Mouse (Mus musculus): ENCODE data around the gene Thada. TPM values are rescaled to one million over a fixed set of nuclear protein-coding genes. Genes with fewer than 3 reads are reported as not detected.

The Thada gene
- polyA plus RNA-seq (2015; fragmentation: Nextera tagmentation; extraction: Ambion mirVana), result 1.3 and 1.5 TPM in 2 replicates

GRCm38 (mm10) chr17:84465753-84466608, at the start of gene Thada:
TSS of gene Thada (minus strand) at chr17:84466205.
- Histone ChIP-seq H3K27me3 (replicated peaks; ENCODE audit: control insufficient read depth, insufficient read depth, low read length) (no peaks in the 10 kb centered on the region), H3K27ac (ENCODE audit: low read depth, low read length) (peak within 1 kb of the TSS; percentile 73), H3K4me2 (replicated peaks; ENCODE audit: low read depth) (peak within 1 kb of the TSS; percentile 84), H3K36me3 (ENCODE audit: control insufficient read depth, insufficient read depth) (no peaks in the 10 kb centered on the region), H3K9ac (ENCODE audit: low read depth, low read length) (peak within 1 kb of the TSS; percentile 71), H3K9me3 (ENCODE audit: control insufficient read depth) (no peaks in the 10 kb centered on the region), H3K4me1 (replicated peaks; ENCODE audit: control insufficient read depth, insufficient read depth, low read length) (no peaks in the 10 kb centered on the region), H3K4me3 (ENCODE audit: low read depth, low read length) (peak within 1 kb of the TSS; percentile 79)
- ATAC-seq, result peak; percentile 97
- TF ChIP-seq CTCF (IDR thresholded peaks at IDR 0.05; ENCODE audit: low read depth), result peak; percentile 30; the same call in 1 of the 2 replicates
- WGBS, result under 1% methylated on average over 67 of the region's 67 CpGs

GRCm38 (mm10) chr17:84512516-84513085, 46.6 kb upstream of the Thada start:
- Histone ChIP-seq H3K27ac (ENCODE audit: low read depth, low read length) (peak overlapping the region; percentile 50; the same call in 1 of the 2 replicates), H3K9me3 (ENCODE audit: control insufficient read depth) (no peaks in the 10 kb centered on the region), H3K27me3 (replicated peaks; ENCODE audit: control insufficient read depth, insufficient read depth, low read length) (no peaks in the 10 kb centered on the region), H3K9ac (ENCODE audit: low read depth, low read length) (peak overlapping the region; percentile 73), H3K36me3 (ENCODE audit: control insufficient read depth, insufficient read depth) (no peaks in the 10 kb centered on the region), H3K4me2 (replicated peaks; ENCODE audit: low read depth) (peak overlapping the region; percentile 98), H3K4me1 (replicated peaks; ENCODE audit: control insufficient read depth, insufficient read depth, low read length) (no peaks in the 10 kb centered on the region), H3K4me3 (ENCODE audit: low read depth, low read length) (peak overlapping the region; percentile 70)
- 31% methylated on average over 4 of the region's 4 CpGs for WGBS
- no peak for ATAC-seq
- peak; percentile 35; the same call in 1 of the 2 replicates for TF ChIP-seq CTCF (IDR thresholded peaks at IDR 0.05; ENCODE audit: low read depth)

- Histone ChIP-seq H3K9me3 (ENCODE audit: control insufficient read depth) (no peaks in the 10 kb centered on the region), H3K27me3 (replicated peaks; ENCODE audit: control insufficient read depth, insufficient read depth, low read length) (no peaks in the 10 kb centered on the region), H3K4me3 (ENCODE audit: low read depth, low read length) (peak within 1 kb of the TSS; percentile 70), H3K36me3 (ENCODE audit: control insufficient read depth, insufficient read depth) (no peaks in the 10 kb centered on the region), H3K4me1 (replicated peaks; ENCODE audit: control insufficient read depth, insufficient read depth, low read length) (no peaks in the 10 kb centered on the region), H3K9ac (ENCODE audit: low read depth, low read length) (peak within 1 kb of the TSS; percentile 73), H3K27ac (ENCODE audit: low read depth, low read length) (peak within 1 kb of the TSS; percentile 50), H3K4me2 (replicated peaks; ENCODE audit: low read depth) (peak within 1 kb of the TSS; percentile 98)
- WGBS, result under 1% methylated on average over 68 of the region's 79 CpGs
- TF ChIP-seq CTCF (IDR thresholded peaks at IDR 0.05; ENCODE audit: low read depth), result peak; percentile 55
- ATAC-seq, result peak; percentile 68
Measured at GRCm38 (mm10) chr17:84511682-84512515, 45.9 kb upstream of the Thada start, which contains the start of gene Plekhh2. TSS of gene Plekhh2 (plus strand) at chr17:84511895.

- TF ChIP-seq CTCF (IDR thresholded peaks at IDR 0.05; ENCODE audit: low read depth), result 0 out of 2 replicates have a peak, but pooled peaks have one; percentile 1
- no peaks in the 10 kb centered on the region for H3K9me3 ChIP-seq (ENCODE audit: control insufficient read depth)
- peak; percentile 25; the same call in 1 of the 2 replicates for ATAC-seq
- 42% methylated on average over 11 of the region's 11 CpGs for WGBS
- H3K27me3 ChIP-seq (replicated peaks; ENCODE audit: control insufficient read depth, insufficient read depth, low read length), result no peaks in the 10 kb centered on the region
- no peak overlapping the region for H3K9ac ChIP-seq (ENCODE audit: low read depth, low read length)
- H3K4me3 ChIP-seq (ENCODE audit: low read depth, low read length), result peak overlapping the region; percentile 70
- H3K4me2 ChIP-seq (replicated peaks; ENCODE audit: low read depth), result peak overlapping the region; percentile 98
- 0 out of 2 replicates have a peak overlapping the region, but pooled peaks have one; percentile 42 for H3K27ac ChIP-seq (ENCODE audit: low read depth, low read length)
- no peaks in the 10 kb centered on the region for H3K36me3 ChIP-seq (ENCODE audit: control insufficient read depth, insufficient read depth)
- H3K4me1 ChIP-seq (replicated peaks; ENCODE audit: control insufficient read depth, insufficient read depth, low read length), result no peaks in the 10 kb centered on the region
Measured at GRCm38 (mm10) chr17:84510961-84511639, 45.1 kb upstream of the Thada start.

- no peak for TF ChIP-seq CTCF (IDR thresholded peaks at IDR 0.05; ENCODE audit: low read depth)
- Histone ChIP-seq H3K4me2 (replicated peaks; ENCODE audit: low read depth) (no peak overlapping the region), H3K4me3 (ENCODE audit: low read depth, low read length) (no peak overlapping the region), H3K9me3 (ENCODE audit: control insufficient read depth) (no peaks in the 10 kb centered on the region), H3K27ac (ENCODE audit: low read depth, low read length) (no peak overlapping the region), H3K4me1 (replicated peaks; ENCODE audit: control insufficient read depth, insufficient read depth, low read length) (no peaks in the 10 kb centered on the region; the same call in 1 of the 2 replicates), H3K9ac (ENCODE audit: low read depth, low read length) (no peak overlapping the region), H3K36me3 (ENCODE audit: control insufficient read depth, insufficient read depth) (no peaks in the 10 kb centered on the region), H3K27me3 (replicated peaks; ENCODE audit: control insufficient read depth, insufficient read depth, low read length) (no peaks in the 10 kb centered on the region)
- WGBS, result 52% methylated on average over 5 of the region's 5 CpGs
- ATAC-seq, result no peak
Measured at GRCm38 (mm10) chr17:84510355-84510754, 44.4 kb upstream of the Thada start.
